Mouse (Mus musculus): ENCODE measurements around the gene Gm4907. TPM values are rescaled to one million over a fixed set of nuclear protein-coding genes. Genes with fewer than 3 reads are reported as not detected.
"Not testable (repeated sequence)": the region's sequence is repeated elsewhere in the genome, so short reads cannot be mapped to it uniquely, and the experiment has no call there.

Gene Gm4907
- polyA plus RNA-seq (2012; ENCODE audit: insufficient read depth, insufficient read length, missing spikeins), result not detected in 2 replicates

DNA sequence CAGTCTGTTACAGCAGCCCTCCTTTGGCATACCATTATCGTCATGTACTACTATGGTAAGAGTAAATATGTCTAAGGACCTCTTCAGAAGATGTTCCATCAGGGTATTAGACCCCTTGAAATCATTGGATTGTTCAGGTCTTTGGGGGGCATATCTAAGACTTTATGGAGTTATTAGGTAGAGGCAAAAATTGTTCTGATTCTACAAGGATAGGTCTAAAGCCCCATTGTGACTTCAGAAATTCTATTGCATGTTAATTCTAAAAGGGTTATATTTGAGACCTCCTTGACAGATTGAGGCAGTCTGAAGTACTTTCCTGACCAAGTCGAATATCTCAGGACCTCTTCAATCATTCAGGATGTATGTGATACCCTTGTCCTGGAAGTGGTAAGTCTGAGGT is at the start of gene Gm4907:
Gene Gm4907 (plus strand): TSS at position 301 of the 400 bp plus-strand sequence.
- H3K4me1 ChIP-seq (ENCODE audit: control insufficient read depth, insufficient read depth, low read length); H3K27ac ChIP-seq (ENCODE audit: insufficient read depth, low read depth, low read length); H3K4me3 ChIP-seq (ENCODE audit: insufficient read depth, low read length): not testable (repeated sequence)

DNA sequence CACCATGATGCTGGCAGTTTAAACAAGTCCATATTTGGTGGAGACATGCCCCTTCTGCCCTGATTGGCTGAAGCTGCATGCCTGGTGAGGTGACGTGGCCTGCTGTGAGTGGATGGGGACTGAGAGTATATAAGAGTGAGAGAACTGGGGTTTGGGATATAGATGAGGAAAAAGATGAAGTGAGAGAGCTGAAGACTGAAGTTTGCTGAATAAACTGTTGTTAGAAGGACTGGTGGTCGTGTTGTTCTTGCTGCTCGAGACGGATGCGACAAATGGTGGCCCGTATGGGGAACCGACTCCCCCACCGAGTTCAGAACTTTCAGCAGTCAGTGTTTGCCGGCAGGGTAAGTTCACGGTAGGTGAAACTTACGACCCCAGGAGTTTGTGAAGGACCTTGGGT is 48.6 kb upstream of the Gm4907 start:
- not testable (repeated sequence) for H3K4me3 ChIP-seq (ENCODE audit: insufficient read depth, low read length); H3K27ac ChIP-seq (ENCODE audit: insufficient read depth, low read depth, low read length); H3K4me1 ChIP-seq (ENCODE audit: control insufficient read depth, insufficient read depth, low read length)

DNA sequence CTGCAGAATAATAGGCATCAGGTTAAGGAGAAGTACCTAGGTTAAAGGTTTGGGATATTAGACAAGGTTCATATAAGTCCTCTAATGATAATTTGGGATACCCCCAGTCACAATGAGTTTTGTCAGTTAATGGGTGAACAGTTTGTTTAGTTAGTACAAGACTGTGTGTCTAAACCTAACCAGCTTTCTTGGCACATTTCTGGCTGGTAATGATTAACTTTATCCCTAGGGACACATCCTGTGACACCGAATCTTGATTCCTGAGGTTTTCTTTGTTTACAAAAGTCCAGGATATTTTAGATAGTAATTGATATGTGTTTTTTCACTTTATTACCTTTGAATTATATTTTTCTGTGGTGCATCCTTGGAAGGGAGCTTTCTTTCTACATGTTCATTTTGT is 41.4 kb upstream of the Gm4907 start:
- Histone ChIP-seq H3K4me3 (ENCODE audit: insufficient read depth, low read length) (no peak overlapping the region), H3K4me1 (ENCODE audit: control insufficient read depth, insufficient read depth, low read length) (no peaks in the 10 kb centered on the region), H3K27ac (ENCODE audit: insufficient read depth, low read depth, low read length) (no peak overlapping the region)
- TF ChIP-seq CTCF (IDR thresholded peaks at IDR 0.05; ENCODE audit: low read depth, low read length) (no peak), POLR2A (IDR thresholded peaks at IDR 0.05; ENCODE audit: borderline replicate concordance, low read depth, low read length) (no peak)

DNA sequence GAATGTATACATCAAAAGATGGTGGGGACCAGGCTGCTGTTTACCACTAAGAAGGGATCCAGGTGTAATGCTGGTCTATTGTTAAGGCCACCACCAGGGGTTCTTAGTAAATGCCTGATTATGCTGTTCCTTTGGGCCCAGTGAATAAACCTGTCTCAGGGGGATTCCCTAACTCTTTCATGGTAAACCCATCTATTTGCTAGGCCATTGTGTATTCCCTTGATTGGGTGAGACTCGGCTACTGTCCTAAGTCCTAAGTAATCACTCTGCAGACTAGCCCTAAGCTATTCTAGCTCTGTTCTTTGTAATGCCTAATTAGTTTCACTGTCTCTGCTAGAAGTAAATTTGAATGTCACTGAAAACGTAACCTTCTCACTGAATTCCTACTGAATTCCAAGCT is 71.8 kb downstream of the Gm4907 start:
- Histone ChIP-seq H3K4me3 (ENCODE audit: insufficient read depth, low read length) (no peak overlapping the region), H3K4me1 (ENCODE audit: control insufficient read depth, insufficient read depth, low read length) (no peaks in the 10 kb centered on the region), H3K27ac (ENCODE audit: insufficient read depth, low read depth, low read length) (no peak overlapping the region)
- no peak for TF ChIP-seq POLR2A (IDR thresholded peaks at IDR 0.05; ENCODE audit: borderline replicate concordance, low read depth, low read length)
- TF ChIP-seq CTCF (IDR thresholded peaks at IDR 0.05; ENCODE audit: low read depth, low read length), result no peak

Other genes with a start within 250 kb of the Gm4907 start
- 18.4 and 19.3 TPM in 2 replicates for gene Wdr44, start 189.5 kb upstream of the Gm4907 start, polyA plus RNA-seq (2012; ENCODE audit: insufficient read depth, insufficient read length, missing spikeins)
- not detected in 2 replicates for gene Gm4985, start 76.4 kb downstream of the Gm4907 start, polyA plus RNA-seq (2012; ENCODE audit: insufficient read depth, insufficient read length, missing spikeins)